Mouse (Mus musculus) testis, adult 2 months (tissue): ENCODE results near the gene Anks3.

ENCODE experiments used
- CTCF ChIP-seq: fragments of 200-500 bp; IDR thresholded peaks from 2 replicates; pipeline ENCODE4 v1.5.1; 2012; ENCODE audit warnings: low read depth, mild to moderate bottlenecking, inconsistent platforms, low read length, moderate library complexity; ENCODE audit not compliant: control insufficient read depth, insufficient read depth, insufficient replicate concordance
- POLR2A ChIP-seq: fragments of 200-500 bp; IDR thresholded peaks from 2 replicates; pipeline ENCODE4 v1.6.1; 2012; ENCODE audit warnings: low read depth, mild to moderate bottlenecking, inconsistent platforms, low read length, moderate library complexity; ENCODE audit not compliant: control insufficient read depth

GRCm38 (mm10) chr16:4968426-4968825 is 4.4 kb upstream of the Anks3 start:
- no peak for TF ChIP-seq POLR2A
- TF ChIP-seq CTCF = no peak
